Mouse (Mus musculus) spleen, postnatal 10 days (tissue): ENCODE data around the gene Fjx1.

ENCODE experiments used
- DNase-seq, 2 experiments: peaks; one replicate each; pipeline ENCODE4 v3.0.0; 2021 to 2022; ENCODE audit warnings: low spot score in 2 of 2

Fjx1 gene

DNA sequence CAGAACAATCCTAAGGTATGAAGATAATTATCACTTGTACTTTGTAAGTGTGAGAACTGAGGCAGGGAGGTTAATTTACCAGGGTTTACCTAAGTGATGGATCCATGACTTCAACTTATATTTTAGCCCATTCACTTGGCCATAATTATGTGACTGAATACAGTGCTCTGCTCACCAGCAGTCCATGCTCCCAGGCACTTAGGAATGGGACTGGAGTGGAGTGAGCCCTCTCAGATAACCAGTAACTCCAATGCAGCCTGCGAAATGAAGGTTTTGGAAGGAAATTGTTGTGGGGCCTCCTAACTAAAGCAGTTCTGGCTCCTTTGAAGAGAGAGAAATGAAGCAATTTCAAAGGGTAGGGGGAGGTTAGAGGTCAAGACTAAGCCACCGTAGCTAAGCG is 25.9 kb downstream of the Fjx1 start:
- DNase-seq, result no peak

DNA sequence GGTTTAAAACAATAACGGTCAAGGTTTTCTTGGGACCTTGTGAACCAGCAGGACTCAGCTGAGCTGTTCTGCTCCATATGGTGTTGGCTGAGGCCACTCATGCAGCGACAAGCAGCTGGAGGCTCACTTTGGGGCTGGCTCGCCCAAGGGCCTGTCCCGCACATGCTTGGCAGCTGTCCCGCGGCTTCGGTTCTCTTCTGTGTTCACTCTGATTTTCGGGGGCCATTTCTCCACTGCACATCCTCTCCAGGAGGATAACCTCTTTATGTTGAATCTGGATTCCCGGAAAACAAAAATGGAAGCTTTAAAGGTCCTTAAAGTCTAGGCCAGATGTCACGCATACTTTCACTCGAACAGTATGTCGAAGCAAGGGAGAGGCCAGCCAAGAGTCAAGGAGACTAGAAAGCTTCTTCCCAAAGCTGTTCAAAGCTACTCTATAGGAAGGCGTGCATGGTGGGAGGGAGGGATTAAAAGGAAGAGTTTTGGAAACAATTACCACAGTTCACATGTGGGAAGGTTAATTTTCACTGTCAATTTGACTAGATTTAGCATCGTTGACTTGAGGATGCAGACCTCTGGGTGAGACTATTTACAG is 36.1 kb downstream of the Fjx1 start:
- DNase-seq, result no peak

DNA sequence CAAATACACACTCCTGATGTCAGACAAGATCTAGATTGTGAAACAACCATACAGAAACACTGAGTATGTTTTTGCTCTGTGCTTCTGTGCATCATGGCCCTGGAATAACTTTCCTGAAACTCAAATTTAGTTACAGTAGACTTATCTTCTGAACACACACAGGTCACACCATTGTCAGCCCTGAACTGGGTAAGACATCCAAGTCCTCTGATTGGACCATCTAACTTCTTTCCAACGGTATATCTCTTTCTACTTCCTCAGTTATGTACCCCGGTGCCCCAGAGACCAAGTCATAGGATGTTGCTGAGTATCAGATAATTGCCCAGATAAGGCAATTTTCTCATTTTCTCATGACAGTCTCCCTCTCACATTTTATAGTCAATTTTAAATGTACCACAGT is 39.6 kb downstream of the Fjx1 start:
- DNase-seq, result no peak

DNA sequence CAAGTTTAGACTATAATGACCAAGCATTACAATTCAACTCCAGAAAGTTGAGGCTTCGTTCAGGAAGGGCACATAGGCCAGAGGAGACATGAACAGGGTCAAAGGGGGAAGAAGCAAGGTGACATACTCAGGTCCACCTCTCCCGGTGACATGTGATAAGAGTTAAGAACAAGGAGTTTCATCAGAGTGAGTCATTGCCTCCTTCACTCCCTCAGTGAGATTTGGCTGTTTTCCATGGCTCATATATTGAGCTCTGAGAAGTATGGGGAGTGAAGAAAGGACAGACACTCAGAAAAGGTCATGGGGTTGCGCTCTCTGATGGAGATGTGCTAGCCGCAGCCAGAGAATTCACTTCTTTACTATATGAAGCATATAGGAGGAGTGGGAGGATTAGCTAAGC is 41.7 kb downstream of the Fjx1 start:
- no peak for DNase-seq

DNA sequence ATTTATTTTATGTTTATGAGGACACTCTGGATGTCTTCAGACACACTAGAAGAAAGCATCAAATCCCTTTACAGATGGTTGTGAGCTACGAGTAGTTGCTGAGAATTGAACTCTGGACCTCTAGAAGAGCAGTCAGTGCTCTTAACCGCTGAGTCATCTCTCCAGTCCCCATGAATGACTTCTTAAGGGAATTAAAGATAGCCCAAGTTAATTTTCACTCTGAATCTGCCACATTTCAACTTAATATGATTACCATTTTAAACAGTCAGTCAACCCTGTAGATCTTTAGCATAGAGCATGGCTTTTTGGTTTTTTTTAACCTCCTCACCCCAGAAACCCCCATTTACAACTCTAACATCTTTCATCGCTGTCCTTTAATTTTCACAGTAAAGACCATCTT is 42.6 kb downstream of the Fjx1 start:
- DNase-seq, result no peak

DNA sequence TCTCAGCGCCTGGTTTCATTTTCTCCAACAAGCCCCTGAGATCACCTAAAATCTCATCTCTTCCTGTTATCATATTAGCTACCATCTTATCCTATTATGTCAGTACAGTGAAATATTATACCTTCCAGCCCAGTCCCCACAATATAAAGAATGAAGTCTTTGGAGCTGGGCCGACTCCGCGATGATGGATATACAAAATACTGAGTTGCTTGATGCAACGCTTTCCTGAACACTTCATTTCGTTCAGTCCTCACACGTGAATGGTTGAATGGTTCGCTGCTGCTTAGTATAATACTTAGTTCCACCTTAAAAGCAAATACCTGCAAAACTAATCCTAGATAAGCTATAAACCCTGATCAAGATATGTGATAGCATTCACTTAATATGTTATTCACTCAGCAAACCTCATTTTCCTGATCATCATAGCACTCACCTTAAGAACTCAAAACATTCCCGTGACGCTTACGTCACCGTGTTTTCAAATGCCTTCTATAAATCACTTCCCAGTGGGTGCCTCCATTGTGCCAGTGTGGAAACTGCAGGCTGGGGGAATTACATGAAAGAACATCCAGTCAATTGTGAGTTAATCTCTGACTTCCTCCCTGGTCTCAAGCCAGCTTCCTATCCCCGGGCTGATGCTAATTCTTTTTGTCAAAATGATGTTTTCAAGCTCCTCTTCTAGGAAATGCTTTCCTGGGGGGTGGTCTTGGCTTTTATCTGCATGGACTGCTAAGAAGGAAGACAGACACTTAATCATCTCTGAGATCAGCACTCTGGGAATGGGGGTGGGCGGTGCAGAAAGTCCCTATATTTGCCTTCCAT is 44.7 kb downstream of the Fjx1 start, which contains the start of gene Trim44:
TSS of gene Trim44 (minus strand) at position 466 of the 822 bp plus-strand sequence.
- no peak for DNase-seq

DNA sequence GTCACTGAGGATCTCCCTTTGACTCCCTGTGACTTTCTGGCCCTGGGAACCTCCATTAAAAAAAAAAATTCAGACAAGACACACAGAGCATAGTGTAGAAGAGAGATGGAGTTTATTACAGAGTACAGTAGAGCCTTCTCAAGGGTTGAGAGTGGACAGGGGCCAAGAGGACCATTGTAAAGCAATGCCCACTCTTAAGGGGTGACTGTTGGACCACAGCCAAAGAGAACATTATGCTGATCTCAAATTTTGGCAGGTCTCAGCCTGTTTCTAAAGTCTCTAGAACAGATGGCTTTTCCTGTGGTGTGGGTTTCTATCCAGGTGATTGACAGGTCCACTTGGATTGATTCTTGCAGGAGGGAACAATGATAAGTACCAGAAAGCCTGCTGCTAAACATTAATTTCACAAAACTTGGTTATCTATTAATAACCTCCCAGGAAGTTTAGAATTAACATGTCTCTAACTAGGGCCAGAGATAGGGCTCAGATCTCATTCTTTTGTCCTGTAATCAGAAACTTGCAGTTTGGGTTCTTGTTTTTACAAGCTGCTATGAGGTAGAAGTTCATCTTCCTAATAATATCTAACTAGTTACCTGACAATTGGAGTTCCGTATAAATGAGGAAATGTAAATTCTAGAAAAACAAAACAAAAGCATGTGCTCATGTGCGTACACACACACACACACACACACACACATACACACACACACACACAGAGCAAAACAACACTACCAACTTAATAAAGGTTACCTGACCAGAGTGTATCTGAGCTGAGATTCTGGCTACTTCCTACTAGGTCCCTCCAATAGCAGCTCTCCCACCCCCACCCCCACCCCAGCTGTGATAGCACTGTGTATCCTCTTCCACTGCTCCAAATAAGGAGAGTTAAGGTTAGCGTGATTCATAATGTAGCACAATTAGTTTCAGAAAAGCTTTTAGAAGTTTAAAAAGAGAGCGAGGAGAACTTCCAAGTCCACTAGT is 45.7 kb downstream of the Fjx1 start:
- DNase-seq, result no peak

DNA sequence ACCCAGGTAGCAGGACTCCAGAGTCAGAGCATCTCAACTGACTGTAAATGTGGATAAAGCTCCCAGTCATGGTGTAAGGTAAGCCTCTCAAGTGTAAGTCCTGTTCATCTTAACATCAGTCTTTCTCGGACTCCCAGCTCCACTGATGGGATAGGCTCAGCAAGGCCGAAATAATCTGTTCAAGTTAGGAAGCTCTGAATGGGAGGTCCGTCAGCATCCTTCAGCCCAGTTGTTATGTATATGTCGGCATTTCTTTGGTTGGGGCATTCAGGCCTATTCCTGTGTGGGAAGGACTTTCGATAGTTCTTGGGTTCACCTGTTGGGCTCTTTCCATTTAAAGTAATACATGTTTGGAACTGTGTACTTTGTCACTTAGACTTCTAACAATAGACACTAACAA is 48.3 kb downstream of the Fjx1 start:
- DNase-seq, result no peak

DNA sequence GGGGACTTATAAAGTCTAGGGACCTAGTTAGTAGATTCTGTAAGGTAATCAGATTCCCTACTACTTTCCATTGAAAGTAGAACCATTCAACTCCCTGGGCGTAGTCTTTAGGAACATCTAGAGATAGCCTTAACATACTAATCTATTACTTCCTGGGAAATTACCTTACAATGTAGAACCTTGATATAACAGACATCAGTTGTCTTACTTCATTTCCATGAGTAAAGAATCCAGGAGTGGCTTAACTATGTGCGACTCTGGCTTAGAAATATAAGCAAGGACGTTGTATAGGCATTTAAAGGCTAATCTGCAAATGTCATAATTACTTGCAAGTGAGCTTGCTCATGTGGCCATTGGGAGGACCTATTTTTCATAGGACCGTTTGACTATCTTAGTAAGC is 49.0 kb downstream of the Fjx1 start:
- DNase-seq, result no peak

DNA sequence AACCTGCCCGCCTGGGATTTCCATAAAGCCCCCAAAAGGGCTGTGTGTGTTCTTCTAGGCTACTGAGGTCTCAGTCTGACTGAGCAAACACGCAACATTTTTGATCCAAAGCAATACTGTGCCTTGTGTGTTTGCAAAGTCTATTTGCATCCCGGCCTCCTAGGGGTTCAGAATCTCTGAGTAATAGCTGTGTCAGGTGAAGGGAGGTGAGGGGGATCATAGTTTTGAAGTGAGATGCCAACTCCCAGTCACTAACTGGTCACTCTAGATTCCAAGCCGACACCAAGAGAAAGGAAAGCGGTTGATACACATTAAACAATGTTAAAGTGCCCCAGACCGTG is 51.0 kb downstream of the Fjx1 start:
- DNase-seq, result no peak

DNA sequence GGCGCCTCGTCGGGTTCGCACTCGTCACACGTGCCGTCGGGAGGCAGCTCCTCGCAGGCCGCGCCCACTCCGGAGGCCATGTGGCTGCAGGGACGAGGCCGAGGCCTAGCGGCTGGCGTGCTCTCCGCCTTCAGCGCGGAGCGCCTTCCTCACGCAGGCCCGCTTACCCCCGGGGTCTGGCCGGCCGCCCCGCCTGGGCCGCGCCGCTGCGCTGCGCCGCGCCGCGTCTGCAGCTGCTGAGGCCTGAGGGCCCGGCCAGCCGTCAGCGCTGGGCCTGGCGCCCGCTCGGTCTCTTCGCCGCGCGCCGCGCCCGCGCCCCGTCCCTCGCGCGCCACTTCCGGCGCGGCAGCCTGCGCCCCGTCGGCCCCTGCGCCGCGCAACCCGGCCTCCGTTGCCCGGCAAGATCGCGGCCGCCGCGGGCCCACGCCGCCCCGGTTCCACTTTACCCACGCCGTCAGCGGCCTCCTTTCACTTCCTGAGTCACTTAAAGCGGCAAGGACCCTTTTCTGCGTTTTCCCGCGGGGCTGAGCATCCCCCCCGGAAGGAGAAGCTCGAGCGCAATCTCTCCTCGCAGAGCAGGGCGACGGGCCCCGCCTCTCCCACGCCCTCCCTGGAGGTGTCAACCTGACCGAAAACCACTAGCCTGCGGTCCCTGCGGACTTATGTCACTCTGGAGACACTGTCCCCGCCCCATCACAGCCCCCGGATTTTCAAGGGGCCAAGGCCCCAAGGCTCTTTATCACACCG is 51.5 kb downstream of the Fjx1 start:
- peak; percentile 78 to 85 for DNase-seq

DNA sequence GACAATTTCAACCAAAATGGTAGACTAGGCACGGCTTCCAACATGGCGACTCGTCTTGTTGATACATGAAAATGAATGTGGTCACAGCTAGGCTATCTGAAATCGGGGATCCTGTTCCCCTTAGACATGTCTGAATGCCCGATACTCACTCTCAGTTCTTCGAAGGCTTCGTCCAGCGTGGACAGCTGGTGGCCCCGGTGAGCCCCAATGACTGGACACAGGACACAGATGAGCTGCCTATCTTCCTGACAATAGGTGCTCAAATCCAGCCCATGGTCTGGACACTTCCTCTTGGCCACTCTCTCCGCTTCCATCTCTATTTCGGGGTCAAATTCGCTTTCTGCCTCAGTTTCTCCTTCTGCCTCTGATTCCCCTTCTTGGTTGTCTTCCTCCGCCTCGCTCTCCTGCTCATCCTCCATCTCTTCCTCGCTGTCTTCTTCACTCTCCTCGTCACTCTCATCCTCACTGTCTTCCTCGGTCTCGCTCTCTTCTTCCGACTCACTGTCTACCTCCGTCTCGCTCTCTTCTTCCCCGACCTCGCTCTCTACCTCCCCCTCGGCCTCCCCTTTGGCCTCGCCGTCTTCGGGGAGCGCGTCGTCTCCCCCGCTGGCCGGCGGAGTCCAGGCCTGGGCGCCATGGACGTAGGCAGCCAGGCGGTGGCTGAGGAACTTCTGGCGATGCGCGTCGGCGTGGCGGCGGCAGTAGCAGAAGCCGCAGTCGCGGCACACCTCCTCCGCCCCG is 52.3 kb downstream of the Fjx1 start:
- DNase-seq, result no peak
